Mouse (Mus musculus) spleen, postnatal 10 days (tissue): Measurements from ENCODE around the gene Slc1a2.

Experiments
- DNase-seq, 2 experiments: peaks; one replicate each; pipeline ENCODE4 v3.0.0; 2021 to 2022; ENCODE audit warnings: low spot score in 2 of 2

Gene Slc1a2

GRCm38 (mm10) chr2:102663339-102663738 is 4.9 kb downstream of the Slc1a2 start:
- no peak for DNase-seq

GRCm38 (mm10) chr2:102663865-102664264 is 5.4 kb downstream of the Slc1a2 start:
- DNase-seq, result no peak

- DNase-seq, result no peak
Measured at GRCm38 (mm10) chr2:102667981-102668380, 9.5 kb downstream of the Slc1a2 start.

GRCm38 (mm10) chr2:102669580-102669979 is 11.1 kb downstream of the Slc1a2 start:
- no peak for DNase-seq

GRCm38 (mm10) chr2:102674582-102674981 is 16.1 kb downstream of the Slc1a2 start:
- no peak for DNase-seq

GRCm38 (mm10) chr2:102675275-102675674 is 16.8 kb downstream of the Slc1a2 start:
- peak; percentile 48 to 76 for DNase-seq

GRCm38 (mm10) chr2:102676716-102677312 is 18.4 kb downstream of the Slc1a2 start:
- no peak for DNase-seq

- no peak for DNase-seq
Measured at GRCm38 (mm10) chr2:102677400-102677799, 18.9 kb downstream of the Slc1a2 start.

GRCm38 (mm10) chr2:102681351-102681750 is 22.9 kb downstream of the Slc1a2 start:
- DNase-seq, result no peak

GRCm38 (mm10) chr2:102682168-102682567 is 23.7 kb downstream of the Slc1a2 start:
- peak; percentile 24 to 74 for DNase-seq

- DNase-seq, result no peak
Measured at GRCm38 (mm10) chr2:102685371-102686107, 27.1 kb downstream of the Slc1a2 start.

GRCm38 (mm10) chr2:102686108-102686450 is 27.6 kb downstream of the Slc1a2 start:
- no peak for DNase-seq

- no peak for DNase-seq
Measured at GRCm38 (mm10) chr2:102693556-102693955, 35.1 kb downstream of the Slc1a2 start.

- DNase-seq, result no peak
Measured at GRCm38 (mm10) chr2:102694750-102695149, 36.3 kb downstream of the Slc1a2 start.

GRCm38 (mm10) chr2:102695541-102695940 is 37.1 kb downstream of the Slc1a2 start:
- DNase-seq, result no peak

GRCm38 (mm10) chr2:102697732-102698131 is 39.3 kb downstream of the Slc1a2 start:
- no peak for DNase-seq

- DNase-seq, result no peak
Measured at GRCm38 (mm10) chr2:102699921-102700320, 41.5 kb downstream of the Slc1a2 start.

- DNase-seq, result no peak
Measured at GRCm38 (mm10) chr2:102700695-102701094, 42.2 kb downstream of the Slc1a2 start.

- DNase-seq, result no peak
Measured at GRCm38 (mm10) chr2:102701382-102701781, 42.9 kb downstream of the Slc1a2 start.

GRCm38 (mm10) chr2:102703556-102703955 is 45.1 kb downstream of the Slc1a2 start:
- DNase-seq, result no peak

- DNase-seq, result no peak
Measured at GRCm38 (mm10) chr2:102704781-102705180, 46.3 kb downstream of the Slc1a2 start.

- DNase-seq, result no peak
Measured at GRCm38 (mm10) chr2:102711511-102711910, 53.1 kb downstream of the Slc1a2 start.

- DNase-seq, result no peak
Measured at GRCm38 (mm10) chr2:102712049-102712448, 53.6 kb downstream of the Slc1a2 start.
